Mouse (Mus musculus): Measurements from ENCODE around the gene 1700001C02Rik.

Gene 1700001C02Rik

GRCm38 (mm10) chr5:30496821-30497220 lies 31.0 kb downstream of the 1700001C02Rik start:
- DNase-seq, result no peak

DNA sequence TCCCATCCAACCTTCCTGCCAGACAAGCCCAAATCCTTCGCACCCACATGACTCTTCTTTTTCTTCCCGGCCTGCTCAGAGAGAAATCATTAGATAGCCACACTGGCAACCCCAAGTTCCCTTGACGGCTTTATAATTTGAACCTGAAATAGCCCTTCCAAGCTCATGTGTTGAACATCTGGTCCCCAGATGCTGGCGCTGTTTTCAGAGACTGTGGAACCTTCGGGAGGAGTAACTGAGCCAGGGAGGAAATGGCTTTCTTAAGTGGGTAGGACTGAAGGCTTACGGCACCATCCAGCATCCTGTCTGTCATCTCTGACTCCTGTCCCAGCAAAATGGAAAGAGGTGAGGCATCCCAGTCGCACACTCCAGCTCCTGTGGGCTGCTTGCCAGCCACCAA lies 31.5 kb downstream of the 1700001C02Rik start:
- DNase-seq, result no peak

DNA sequence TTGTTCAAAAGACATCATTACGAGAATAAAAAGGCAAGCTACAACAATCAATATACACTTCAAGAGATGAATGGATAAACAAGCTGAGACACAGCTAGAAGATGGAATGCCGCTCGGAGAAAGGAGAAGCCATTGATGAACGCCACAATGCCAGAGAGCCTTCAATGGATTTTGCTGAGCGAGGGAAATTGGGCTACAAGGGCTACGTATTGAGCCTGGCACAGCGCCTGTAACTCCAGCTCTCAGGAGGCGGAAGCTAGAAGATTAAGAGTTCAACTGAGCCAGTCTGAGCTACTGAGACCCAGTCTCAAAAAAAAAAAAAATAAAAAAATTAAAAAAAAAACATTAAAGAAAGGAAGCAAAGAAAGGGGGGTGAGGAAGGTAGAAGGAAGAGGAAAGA lies 47.3 kb downstream of the 1700001C02Rik start:
- no peak for DNase-seq

DNA sequence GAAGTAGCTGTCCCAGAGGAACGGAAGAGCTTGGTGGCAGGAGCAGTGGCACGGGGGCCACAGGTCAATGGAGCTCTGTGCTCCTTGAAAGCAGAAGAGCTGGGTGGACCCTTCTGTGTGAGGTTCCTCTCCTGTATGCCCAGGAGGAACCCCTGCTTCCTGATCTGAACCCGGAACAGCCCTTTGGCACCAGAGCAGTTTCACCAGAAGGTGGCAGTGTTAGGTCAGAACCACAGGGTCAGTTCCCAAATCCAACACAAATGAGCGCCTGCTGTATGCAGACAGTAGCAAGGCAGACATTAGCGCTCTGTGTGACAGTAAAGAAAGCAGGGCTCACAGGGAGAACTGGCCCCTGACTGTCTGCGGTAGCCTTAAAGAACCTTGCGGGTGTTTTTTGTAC lies 50.5 kb downstream of the 1700001C02Rik start:
- DNase-seq, result peak; percentile 62

- DNase-seq, result no peak
These were observed 52.3 kb downstream of the 1700001C02Rik start for GRCm38 (mm10) chr5:30518108-30518507.

GRCm38 (mm10) chr5:30518547-30518946 lies 52.7 kb downstream of the 1700001C02Rik start:
- DNase-seq, result no peak

DNA sequence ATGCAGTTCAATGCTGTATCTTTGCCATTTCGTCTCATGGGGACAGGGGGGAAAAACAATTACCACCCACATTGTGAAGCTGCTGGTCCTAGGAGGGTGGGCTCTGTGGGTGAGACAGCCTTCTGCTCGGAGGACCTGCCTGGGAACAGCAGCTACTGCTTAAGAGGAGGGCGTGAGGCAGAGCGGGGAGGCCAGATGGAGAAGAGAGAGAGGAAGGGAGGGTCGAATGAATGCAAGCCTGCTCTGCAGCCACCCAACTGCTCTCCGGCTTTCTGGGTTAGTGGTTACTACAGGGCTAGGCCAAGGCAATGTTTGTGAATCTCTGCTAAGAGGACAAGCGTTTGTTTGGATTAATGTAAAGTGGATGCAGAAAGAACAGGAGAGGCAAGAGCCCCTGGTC lies 53.6 kb downstream of the 1700001C02Rik start:
- no peak for DNase-seq

DNA sequence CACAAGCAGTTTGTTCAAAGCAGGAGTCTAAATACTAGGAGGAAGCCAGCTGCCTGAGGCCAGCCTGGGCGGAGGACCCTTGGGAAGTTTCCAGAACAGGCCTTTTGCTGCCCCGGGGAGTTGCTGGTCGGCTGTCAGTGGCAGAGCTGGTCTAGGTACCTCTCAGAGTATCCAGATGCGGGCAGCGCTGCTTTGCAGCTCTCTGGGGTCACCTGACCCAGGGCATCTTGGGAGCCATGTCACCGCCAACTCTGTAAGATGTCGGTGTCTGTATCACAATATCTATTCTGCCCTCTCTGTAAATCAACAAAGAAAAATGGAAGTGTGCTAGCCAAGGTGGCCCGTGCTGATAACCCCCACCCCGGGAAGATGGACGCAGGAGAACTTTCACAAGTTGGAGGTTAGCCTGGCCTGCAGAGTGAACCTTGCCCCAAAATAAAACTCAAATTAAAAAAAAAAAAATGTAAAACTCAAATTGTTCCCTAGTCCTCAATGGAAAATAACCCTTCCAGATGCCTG lies 54.4 kb downstream of the 1700001C02Rik start:
- DNase-seq, result no peak

DNA sequence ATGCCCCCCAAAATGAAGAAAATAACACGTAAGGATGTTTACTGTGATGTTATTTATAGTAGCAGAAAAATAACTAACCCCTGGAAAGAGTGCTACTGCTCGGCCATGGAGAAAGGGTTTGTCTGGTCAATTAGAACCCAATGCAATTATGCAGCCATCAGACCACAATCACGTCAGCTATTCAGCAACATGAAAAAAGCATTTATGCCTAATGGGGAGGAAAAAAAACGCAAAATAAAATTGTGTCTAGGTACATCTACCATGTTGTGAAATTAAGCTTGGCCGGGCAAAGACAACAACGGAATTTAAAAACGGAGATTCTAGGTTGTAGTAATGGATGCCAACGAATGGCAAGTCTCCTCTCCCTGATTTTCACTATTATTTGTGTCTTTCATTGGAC lies 56.6 kb downstream of the 1700001C02Rik start:
- DNase-seq, result no peak

DNA sequence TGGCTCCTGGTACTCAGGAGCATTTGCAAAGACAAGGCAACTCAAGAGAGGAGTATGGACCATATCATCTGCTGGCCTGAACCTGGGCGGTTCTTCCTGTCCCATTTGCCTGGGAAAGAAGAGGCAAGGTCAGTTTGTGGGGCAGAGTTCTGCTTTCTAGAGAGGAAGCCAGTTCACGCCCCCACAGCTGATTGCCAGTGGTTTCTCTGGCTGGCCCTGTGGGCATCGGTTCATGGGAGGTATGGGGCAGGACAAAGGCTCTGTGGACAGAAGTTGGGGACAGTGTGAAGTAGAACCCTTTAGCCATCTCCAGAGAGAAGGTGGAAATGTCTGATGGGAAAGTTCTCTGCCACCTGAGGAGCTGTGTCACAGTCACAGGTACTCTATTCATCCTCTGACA lies 57.3 kb downstream of the 1700001C02Rik start:
- no peak for DNase-seq

GRCm38 (mm10) chr5:30524213-30524612 lies 58.4 kb downstream of the 1700001C02Rik start:
- DNase-seq, result no peak

- no peak for DNase-seq
These were observed 60.3 kb downstream of the 1700001C02Rik start for GRCm38 (mm10) chr5:30525920-30526836.

- no peak for DNase-seq
These were observed 61.3 kb downstream of the 1700001C02Rik start for GRCm38 (mm10) chr5:30527129-30527528.

GRCm38 (mm10) chr5:30528906-30529305 lies 63.1 kb downstream of the 1700001C02Rik start:
- DNase-seq, result no peak
